Mouse (Mus musculus) liver, embryonic 15.5 days (tissue): ENCODE measurements around the gene Lrmda. TPM values are rescaled to one million over a fixed set of nuclear protein-coding genes. Genes with fewer than 3 reads are reported as not detected.

Source experiments
- ATAC-seq: fragments of 200-750 bp; cut with Nextera tagmentation; 2 replicates; pipeline ENCODE4 v1.8.0; 2017; ENCODE audit warnings: moderate number of reproducible peaks, mild to moderate bottlenecking, moderate library complexity; ENCODE audit not compliant: insufficient read depth
- H3K27ac ChIP-seq: fragments of 300-500 bp; sonication (generic); replicated peaks from 2 replicates; pipeline ENCODE4 v1.5.1; 2015; ENCODE audit warnings: mild to moderate bottlenecking, inconsistent platforms
- H3K27me3 ChIP-seq: fragments of 300-500 bp; sonication (generic); 2 replicates; pipeline ENCODE4 v1.6.1; 2015; ENCODE audit warnings: mild to moderate bottlenecking, inconsistent platforms
- H3K36me3 ChIP-seq: fragments of 300-500 bp; sonication (generic); replicated peaks from 2 replicates; pipeline ENCODE4 v1.6.1; 2015; ENCODE audit warnings: moderate library complexity, mild to moderate bottlenecking, inconsistent platforms
- H3K4me1 ChIP-seq: fragments of 300-500 bp; sonication (generic); replicated peaks from 2 replicates; pipeline ENCODE4 v1.6.1; 2015; ENCODE audit warnings: inconsistent platforms
- H3K4me2 ChIP-seq: fragments of 300-500 bp; sonication (generic); 2 replicates; pipeline ENCODE4 v1.6.1; 2015; ENCODE audit warnings: moderate library complexity, mild to moderate bottlenecking, inconsistent platforms
- H3K4me3 ChIP-seq: fragments of 300-500 bp; sonication (generic); replicated peaks from 2 replicates; pipeline ENCODE4 v1.5.1; 2015; ENCODE audit warnings: mild to moderate bottlenecking, inconsistent platforms
- H3K9ac ChIP-seq: fragments of 300-500 bp; sonication (generic); 2 replicates; pipeline ENCODE4 v1.6.1; 2015; ENCODE audit warnings: moderate library complexity, mild to moderate bottlenecking, inconsistent platforms
- H3K9me3 ChIP-seq: fragments of 300-500 bp; sonication (generic); replicated peaks from 2 replicates; pipeline ENCODE4 v1.6.1; 2016; ENCODE audit warnings: inconsistent platforms
- WGBS: fragments of 180-500 bp; shearing (Covaris S2); methylation state at CpG from one replicate; pipeline ENCODE4 v1.1.7; 2015; ENCODE audit warnings: mixed read lengths; ENCODE audit not compliant: insufficient replicate concordance; 5-methylcytosine and 5-hydroxymethylcytosine counted together
- polyA plus RNA-seq: library from polyadenylated mRNA; unstranded; fragments of >200 nt; fragmentation: Nextera tagmentation; extraction: Ambion mirVana; gene quantifications from 2 replicates; pipeline ENCODE4 v1.2.1, GENCODE M21; 2015

Lrmda gene
- polyA plus RNA-seq, 1 experiment from 2014 or later, result 0.13 TPM

GRCm38 (mm10) chr14:22168077-22168794 lies 148.7 kb downstream of the Lrmda start:
- no peak for ATAC-seq
- no peak overlapping the region for H3K4me3 ChIP-seq
- H3K9me3 ChIP-seq, result no peaks in the 10 kb centered on the region
- H3K36me3 ChIP-seq, result no peaks in the 10 kb centered on the region
- no peaks in the 10 kb centered on the region for H3K4me1 ChIP-seq
- 29% methylated on average over 11 of the region's 11 CpGs for WGBS
- H3K9ac ChIP-seq, result no peak overlapping the region
- peaks cover 15% of the 10 kb centered on the region; the same call in 1 of the 2 replicates for H3K27me3 ChIP-seq
- H3K27ac ChIP-seq, result no peak overlapping the region
- H3K4me2 ChIP-seq, result no peak overlapping the region

GRCm38 (mm10) chr14:22168795-22169568 lies 149.5 kb downstream of the Lrmda start:
- no peak overlapping the region for H3K4me3 ChIP-seq
- no peaks in the 10 kb centered on the region for H3K4me1 ChIP-seq
- H3K27ac ChIP-seq, result no peak overlapping the region
- WGBS, result 29% methylated on average over 14 of the region's 14 CpGs
- H3K4me2 ChIP-seq, result no peak overlapping the region
- H3K27me3 ChIP-seq, result peaks cover 15% of the 10 kb centered on the region; the same call in 1 of the 2 replicates
- no peak overlapping the region for H3K9ac ChIP-seq
- H3K36me3 ChIP-seq, result no peaks in the 10 kb centered on the region
- no peak for ATAC-seq
- no peaks in the 10 kb centered on the region for H3K9me3 ChIP-seq

- no peak overlapping the region for H3K9ac ChIP-seq
- no peak for ATAC-seq
- H3K4me3 ChIP-seq, result no peak overlapping the region
- H3K9me3 ChIP-seq, result no peaks in the 10 kb centered on the region
- no peaks in the 10 kb centered on the region for H3K27me3 ChIP-seq
- H3K4me2 ChIP-seq, result no peak overlapping the region
- no peak overlapping the region for H3K27ac ChIP-seq
- H3K4me1 ChIP-seq, result no peaks in the 10 kb centered on the region
- H3K36me3 ChIP-seq, result no peaks in the 10 kb centered on the region
- 62% methylated on average over 9 of the region's 9 CpGs for WGBS
These were observed 155.2 kb downstream of the Lrmda start for GRCm38 (mm10) chr14:22174757-22175156.

GRCm38 (mm10) chr14:22179761-22180160 lies 160.2 kb downstream of the Lrmda start:
- Histone ChIP-seq H3K4me2 (no peak overlapping the region), H3K9me3 (no peaks in the 10 kb centered on the region), H3K4me3 (no peak overlapping the region), H3K4me1 (no peaks in the 10 kb centered on the region), H3K27me3 (no peaks in the 10 kb centered on the region), H3K27ac (no peak overlapping the region), H3K9ac (no peak overlapping the region), H3K36me3 (no peaks in the 10 kb centered on the region)
- no peak for ATAC-seq
- WGBS, result 55% methylated on average over 2 of the region's 2 CpGs

GRCm38 (mm10) chr14:22181508-22181907 lies 162.0 kb downstream of the Lrmda start:
- no peak for ATAC-seq
- 50% methylated on average over 6 of the region's 6 CpGs for WGBS
- no peaks in the 10 kb centered on the region for H3K9me3 ChIP-seq
- no peak overlapping the region for H3K4me3 ChIP-seq
- no peaks in the 10 kb centered on the region for H3K36me3 ChIP-seq
- H3K9ac ChIP-seq, result no peak overlapping the region
- no peaks in the 10 kb centered on the region for H3K27me3 ChIP-seq
- H3K4me1 ChIP-seq, result no peaks in the 10 kb centered on the region
- H3K27ac ChIP-seq, result no peak overlapping the region
- H3K4me2 ChIP-seq, result no peak overlapping the region

- WGBS, result 9% methylated on average over 3 of the region's 3 CpGs
- H3K4me3 ChIP-seq, result no peak overlapping the region
- no peaks in the 10 kb centered on the region for H3K9me3 ChIP-seq
- H3K9ac ChIP-seq, result no peak overlapping the region
- H3K4me1 ChIP-seq, result no peaks in the 10 kb centered on the region
- H3K36me3 ChIP-seq, result no peaks in the 10 kb centered on the region
- H3K4me2 ChIP-seq, result no peak overlapping the region
- no peaks in the 10 kb centered on the region for H3K27me3 ChIP-seq
- no peak overlapping the region for H3K27ac ChIP-seq
- no peak for ATAC-seq
These were observed 163.7 kb downstream of the Lrmda start for GRCm38 (mm10) chr14:22183195-22183594.

GRCm38 (mm10) chr14:22185452-22185851 lies 165.9 kb downstream of the Lrmda start:
- Histone ChIP-seq H3K4me1 (no peaks in the 10 kb centered on the region), H3K9me3 (no peaks in the 10 kb centered on the region), H3K36me3 (no peaks in the 10 kb centered on the region), H3K27me3 (no peaks in the 10 kb centered on the region), H3K4me3 (no peak overlapping the region), H3K27ac (no peak overlapping the region), H3K4me2 (no peak overlapping the region), H3K9ac (no peak overlapping the region)
- WGBS, result 31% methylated on average over 4 of the region's 4 CpGs
- ATAC-seq, result no peak

GRCm38 (mm10) chr14:22190111-22190510 lies 170.6 kb downstream of the Lrmda start:
- Histone ChIP-seq H3K9ac (no peak overlapping the region), H3K4me3 (no peak overlapping the region), H3K27me3 (no peaks in the 10 kb centered on the region), H3K4me2 (no peak overlapping the region), H3K27ac (no peak overlapping the region), H3K4me1 (no peaks in the 10 kb centered on the region), H3K36me3 (no peaks in the 10 kb centered on the region), H3K9me3 (no peaks in the 10 kb centered on the region)
- 47% methylated on average over 6 of the region's 6 CpGs for WGBS
- ATAC-seq, result no peak

GRCm38 (mm10) chr14:22192185-22192584 lies 172.7 kb downstream of the Lrmda start:
- ATAC-seq, result no peak
- Histone ChIP-seq H3K27me3 (no peaks in the 10 kb centered on the region), H3K27ac (no peak overlapping the region), H3K36me3 (no peaks in the 10 kb centered on the region), H3K9ac (no peak overlapping the region), H3K4me1 (no peaks in the 10 kb centered on the region), H3K4me2 (no peak overlapping the region), H3K9me3 (no peaks in the 10 kb centered on the region), H3K4me3 (no peak overlapping the region)
- 79% methylated on average over 9 of the region's 9 CpGs for WGBS

- ATAC-seq, result no peak
- Histone ChIP-seq H3K9me3 (no peaks in the 10 kb centered on the region), H3K27ac (no peak overlapping the region), H3K36me3 (no peaks in the 10 kb centered on the region), H3K9ac (no peak overlapping the region), H3K27me3 (no peaks in the 10 kb centered on the region), H3K4me1 (no peaks in the 10 kb centered on the region), H3K4me2 (no peak overlapping the region), H3K4me3 (no peak overlapping the region)
- WGBS, result 68% methylated on average over 11 of the region's 11 CpGs
These were observed 178.5 kb downstream of the Lrmda start for GRCm38 (mm10) chr14:22198021-22198420.

- Histone ChIP-seq H3K9ac (no peak overlapping the region), H3K4me2 (no peak overlapping the region), H3K9me3 (no peaks in the 10 kb centered on the region), H3K4me3 (no peak overlapping the region), H3K4me1 (no peaks in the 10 kb centered on the region), H3K27me3 (no peaks in the 10 kb centered on the region), H3K27ac (no peak overlapping the region), H3K36me3 (no peaks in the 10 kb centered on the region)
- no peak for ATAC-seq
- WGBS, result 73% methylated on average over 12 of the region's 12 CpGs
These were observed 179.3 kb downstream of the Lrmda start for GRCm38 (mm10) chr14:22198641-22199425.
